Mouse (Mus musculus) colon, adult 2 months (tissue): ENCODE data around the gene Ncor1. TPM values are rescaled to one million over a fixed set of nuclear protein-coding genes. Genes with fewer than 3 reads are reported as not detected.

Experiments used
- polyA plus RNA-seq: library from polyadenylated mRNA; depleted of rRNA; stranded (reverse); fragments of >200 nt; gene quantifications from 2 replicates; pipeline ENCODE4 v1.2.3, GENCODE M21; 2012; rRNA removed

Gene Ncor1
- 71.9 and 79.0 TPM in 2 replicates for polyA plus RNA-seq

GRCm38 (mm10) chr11:62458276-62458724 is at the start of gene Ncor1, which contains the start of gene Pigl:
Ncor1 (minus strand) TSS chr11:62458541.
Pigl (plus strand) TSS chr11:62458460.

DNA sequence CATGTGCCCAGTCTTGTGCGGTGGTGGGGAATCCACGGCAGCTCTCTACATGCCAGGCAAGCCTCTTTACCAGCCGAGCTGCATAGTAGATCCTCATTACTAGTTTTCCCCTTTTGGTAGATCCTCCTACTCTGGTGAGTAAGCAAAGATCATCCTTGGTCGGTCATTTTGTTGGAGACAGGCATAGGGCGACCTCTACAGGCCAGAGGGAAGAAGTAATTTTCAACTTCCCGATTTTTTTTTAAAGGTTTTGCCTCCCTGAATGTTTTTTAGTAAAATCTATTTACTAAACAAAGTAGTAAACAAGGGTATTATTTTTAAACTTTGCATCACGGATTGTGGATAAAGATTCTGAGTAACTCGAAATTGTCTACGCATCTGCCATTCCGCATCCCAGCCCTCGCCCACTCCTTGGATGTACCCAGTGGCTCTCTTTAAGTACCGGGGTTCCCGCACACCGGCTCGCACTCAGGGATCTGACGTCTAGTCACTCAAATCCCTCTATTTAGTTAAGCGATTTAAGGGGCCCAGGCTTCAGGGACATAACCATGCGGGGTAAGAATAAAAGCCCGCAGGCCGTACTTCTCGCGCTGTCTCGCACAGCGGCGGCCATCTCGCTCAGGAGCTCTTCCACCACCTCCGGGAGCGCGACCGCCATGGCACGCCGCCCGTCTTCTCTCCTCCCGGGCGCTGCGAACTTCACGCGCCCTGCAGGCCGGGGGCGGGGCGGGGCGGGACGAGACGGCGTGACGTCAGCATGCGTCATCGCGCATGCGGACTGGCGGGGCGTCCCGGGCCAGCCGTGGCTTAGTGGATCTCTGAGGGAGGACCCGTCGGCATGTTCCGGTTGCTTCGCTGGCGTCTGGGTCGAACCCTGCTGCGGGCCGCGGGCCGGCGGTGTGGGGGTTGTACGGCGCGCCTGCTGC is 177.4 kb downstream of the Ncor1 start, which contains the start of the genes Zswim7 and Ttc19:
Gene Zswim7 (minus strand): TSS at position 701 of the 926 bp plus-strand sequence.
Gene Ttc19 (plus strand): TSS at position 799 of the 926 bp plus-strand sequence.

Other genes starting within 250 kb of the Ncor1 start
- gene Adora2b, start 209.6 kb downstream of the Ncor1 start, polyA plus RNA-seq: 1.9 and 3.2 TPM in 2 replicates
- 5.7 and 7.6 TPM in 2 replicates for gene Zswim7, start 177.2 kb downstream of the Ncor1 start, polyA plus RNA-seq
- 19.2 and 19.9 TPM in 2 replicates for gene Ttc19, start 177.1 kb downstream of the Ncor1 start, polyA plus RNA-seq
- gene Pigl, start 81 bp downstream of the Ncor1 start, polyA plus RNA-seq: 5.2 TPM in 2 replicates
- 58.8 and 69.0 TPM in 2 replicates for gene Cenpv, start 80.7 kb upstream of the Ncor1 start, polyA plus RNA-seq
- 1,534 and 1,760 TPM in 2 replicates for gene Ubb, start 92.6 kb upstream of the Ncor1 start, polyA plus RNA-seq
- 13.2 and 13.5 TPM in 2 replicates for gene Trpv2, start 115.9 kb upstream of the Ncor1 start, polyA plus RNA-seq
- 79.2 and 88.3 TPM in 2 replicates for gene Lrrc75a, start 190.0 kb upstream of the Ncor1 start, polyA plus RNA-seq
- gene Mmgt2, start 190.1 kb upstream of the Ncor1 start, polyA plus RNA-seq: 56.6 and 56.8 TPM in 2 replicates